Mouse (Mus musculus): ENCODE data around the gene Il23a.

DNA sequence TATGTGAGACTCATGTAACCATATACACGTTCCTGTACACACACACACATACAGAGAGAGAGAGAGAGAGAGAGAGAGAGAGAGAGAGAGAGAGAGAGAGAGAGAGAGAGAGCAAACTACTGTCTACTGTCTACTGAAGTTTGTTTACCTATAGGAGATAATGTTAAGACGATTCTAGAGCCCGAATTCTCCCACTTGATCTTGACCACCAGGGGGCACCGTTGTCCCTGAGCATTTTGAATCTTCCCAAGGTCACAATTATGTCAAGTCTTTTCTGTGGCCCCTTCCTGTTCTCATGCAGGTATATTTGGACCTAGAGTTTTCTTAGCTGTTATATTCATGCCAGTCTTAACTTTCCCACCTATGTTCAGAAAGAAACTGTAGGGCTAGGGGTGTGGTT, 37.0 kb upstream of the Il23a start:
- no peak for TF ChIP-seq CTCF (IDR thresholded peaks at IDR 0.05; ENCODE audit: insufficient read depth, low read depth, low read length)
- no peak for TF ChIP-seq POLR2A (IDR thresholded peaks at IDR 0.05; ENCODE audit: insufficient read depth, low read depth, low read length)
